Mouse (Mus musculus): Measurements from ENCODE around the gene Alyref. TPM values are rescaled to one million over a fixed set of nuclear protein-coding genes. Genes with fewer than 3 reads are reported as not detected.
A peak's percentile ranks its signal among the peaks of the same experiment; 100 is the strongest.

The Alyref gene
- total RNA-seq, 2 experiments from 2014 or later: 86.1 to 88.3 TPM

- intact Hi-C loops (cut with DNase I): loop anchor here (2.0 kb wide), 3 partner anchors 21 to 57 kb away; no protein-coding TSS in a partner anchor
- no peak for DNase-seq
Measured at GRCm38 (mm10) chr11:120549986-120550809, 48.0 kb downstream of the Alyref start.

GRCm38 (mm10) chr11:120549168-120549945 lies 48.8 kb downstream of the Alyref start, which contains the start of gene Mcrip1:
Gene Mcrip1, minus strand, starts transcription at chr11:120549727.
- peak; percentile 96 to 97 for DNase-seq
- intact Hi-C loops (cut with DNase I): loop anchor here (2.0 kb wide), 2 partner anchors 29 to 57 kb away; no protein-coding TSS in a partner anchor

GRCm38 (mm10) chr11:120548786-120549167 lies 49.4 kb downstream of the Alyref start:
- no peak for DNase-seq
- intact Hi-C loops (cut with DNase I): loop anchor here (2.0 kb wide), 2 partner anchors 28 to 56 kb away; no protein-coding TSS in a partner anchor

- intact Hi-C loops (cut with DNase I): loop anchor here (2.0 kb wide), 2 partner anchors 27 to 55 kb away; no protein-coding TSS in a partner anchor
- no peak for DNase-seq
Measured at GRCm38 (mm10) chr11:120548214-120548613, 50.0 kb downstream of the Alyref start.

- DNase-seq: peak in 1 of 2 experiments; percentile 52
- intact Hi-C loops (cut with DNase I): no loop called here
Measured at GRCm38 (mm10) chr11:120547469-120547868, 50.7 kb downstream of the Alyref start.

- DNase-seq: no peak
- intact Hi-C loops (cut with DNase I): no loop called here
Measured at GRCm38 (mm10) chr11:120545964-120546363, 52.2 kb downstream of the Alyref start.

GRCm38 (mm10) chr11:120542376-120542775 lies 55.8 kb downstream of the Alyref start:
- intact Hi-C loops (cut with DNase I): no loop called here
- DNase-seq: no peak

Small RNA genes within 50 kb of the gene (microRNA-seq; reads per million reads assigned to microRNA genes)
- gene Mir6936: 0 reads per million in 2 experiments

Other genes starting within 250 kb of the Alyref start
- gene Actg1, start 249.8 kb downstream of the Alyref start, total RNA-seq (2021): 100 to 1,000 TPM; 691 to 703 TPM
- not detected for gene Fscn2, start 236.8 kb downstream of the Alyref start, total RNA-seq (2021)
- gene Faap100, start 219.6 kb downstream of the Alyref start, total RNA-seq (2021): 10 to 100 TPM; 21.3 to 24.3 TPM
- 10 to 100 TPM; 53.9 to 59.6 TPM for gene Nploc4, start 160.7 kb downstream of the Alyref start, total RNA-seq (2021)
- gene Tspan10, start 155.7 kb downstream of the Alyref start, total RNA-seq (2021): 1 to 10 TPM in 1 of 2 experiments, under 1 TPM in 1; 0.24 to 2.3 TPM
- gene Pde6g, start 144.9 kb downstream of the Alyref start, total RNA-seq (2021): under 1 TPM in 1 of 2 experiments, not detected in 1; 0.32 TPM
- gene Oxld1, start 140.3 kb downstream of the Alyref start, total RNA-seq (2021): 10 to 100 TPM; 33.5 to 35.2 TPM
- 1 to 10 TPM; 6.4 to 7.9 TPM for gene Ccdc137, start 140.2 kb downstream of the Alyref start, total RNA-seq (2021)
- gene Arl16, start 130.8 kb downstream of the Alyref start, total RNA-seq (2021): 10 to 100 TPM; 13.6 to 16.5 TPM
- 100 to 1,000 TPM; 227 to 233 TPM for gene Mrpl12, start 113.8 kb downstream of the Alyref start, total RNA-seq (2021)
- gene Slc25a10, start 106.5 kb downstream of the Alyref start, total RNA-seq (2021): 10 to 100 TPM; 24.8 to 25.0 TPM
- 1 to 10 TPM; 2.4 to 3.1 TPM for gene Gcgr, start 67.7 kb downstream of the Alyref start, total RNA-seq (2021)
- 10 to 100 TPM; 70.5 to 72.7 TPM for gene Mcrip1, start 48.6 kb downstream of the Alyref start, total RNA-seq (2021)
- under 1 TPM in 1 of 2 experiments, not detected in 1; 0.60 TPM for gene Ppp1r27, start 47.2 kb downstream of the Alyref start, total RNA-seq (2021)
- gene P4hb, start 25.1 kb downstream of the Alyref start, total RNA-seq (2021): 100 to 1,000 TPM; 306 to 311 TPM
- gene Arhgdia, start 16.7 kb downstream of the Alyref start, total RNA-seq (2021): 100 to 1,000 TPM; 236 to 257 TPM
- 100 to 1,000 TPM in 1 of 2 experiments, 10 to 100 TPM in 1; 95.1 to 105 TPM for gene Anapc11, start 56 bp upstream of the Alyref start, total RNA-seq (2021)
- under 1 TPM; 0.55 to 0.98 TPM for gene Npb, start 10.1 kb upstream of the Alyref start, total RNA-seq (2021)
- 10 to 100 TPM; 39.7 to 45.8 TPM for gene Pcyt2, start 19.6 kb upstream of the Alyref start, total RNA-seq (2021)
- gene Sirt7, start 26.9 kb upstream of the Alyref start, total RNA-seq (2021): 10 to 100 TPM; 11.9 to 12.5 TPM
- 10 to 100 TPM; 24.2 to 27.0 TPM for gene Mafg, start 35.2 kb upstream of the Alyref start, total RNA-seq (2021)
- gene Pycr1, start 45.4 kb upstream of the Alyref start, total RNA-seq (2021): 1 to 10 TPM; 4.8 to 5.5 TPM
- gene Myadml2, start 49.8 kb upstream of the Alyref start, total RNA-seq (2021): 10 to 100 TPM; 38.0 to 41.6 TPM
- gene Notum, start 62.8 kb upstream of the Alyref start, total RNA-seq (2021): under 1 TPM in 1 of 2 experiments, not detected in 1; 0.12 TPM
- 10 to 100 TPM; 52.8 to 53.0 TPM for gene Aspscr1, start 74.6 kb upstream of the Alyref start, total RNA-seq (2021)
- gene Cenpx, start 115.4 kb upstream of the Alyref start, total RNA-seq (2021): 10 to 100 TPM; 38.1 to 40.6 TPM
- 10 to 100 TPM in 1 of 2 experiments, 1 to 10 TPM in 1; 9.7 to 10.1 TPM for gene Lrrc45, start 115.6 kb upstream of the Alyref start, total RNA-seq (2021)
- 1 to 10 TPM; 1.4 to 1.7 TPM for gene Rac3, start 123.1 kb upstream of the Alyref start, total RNA-seq (2021)
- 1 to 10 TPM; 3.2 to 4.1 TPM for gene Dcxr, start 128.9 kb upstream of the Alyref start, total RNA-seq (2021)
- 10 to 100 TPM in 1 of 2 experiments, 1 to 10 TPM in 1; 8.3 to 14.4 TPM for gene Cbr2, start 133.7 kb upstream of the Alyref start, total RNA-seq (2021)
- gene Hmga1b, start 164.4 kb upstream of the Alyref start, total RNA-seq (2021): 10 to 100 TPM; 20.1 to 21.0 TPM
- gene Rfng, start 185.8 kb upstream of the Alyref start, total RNA-seq (2021): 10 to 100 TPM; 12.2 to 12.5 TPM
- 10 to 100 TPM; 61.7 to 69.1 TPM for gene Gps1, start 185.9 kb upstream of the Alyref start, total RNA-seq (2021)
- 10 to 100 TPM; 33.1 to 34.8 TPM for gene Dus1l, start 198.0 kb upstream of the Alyref start, total RNA-seq (2021)
- 10 to 100 TPM; 27.4 to 33.8 TPM for gene Fasn, start 226.2 kb upstream of the Alyref start, total RNA-seq (2021)